Mouse (Mus musculus) olfactory bulb, adult 2 months (tissue): ENCODE measurements around the gene Hoxc10. TPM values are rescaled to one million over a fixed set of nuclear protein-coding genes. Genes with fewer than 3 reads are reported as not detected.

ENCODE experiments used
- H3K27ac ChIP-seq: fragments of 200-500 bp; 2 replicates; pipeline ENCODE4 v1.5.1; 2012; ENCODE audit warnings: low read depth, low read length; ENCODE audit not compliant: insufficient read depth
- H3K4me1 ChIP-seq: fragments of 200-500 bp; 2 replicates; pipeline ENCODE4 v1.6.1; 2012; ENCODE audit warnings: low read length; ENCODE audit not compliant: control insufficient read depth, insufficient read depth
- H3K4me3 ChIP-seq: fragments of 200-500 bp; 2 replicates; pipeline ENCODE4 v1.5.1; 2012; ENCODE audit warnings: mild to moderate bottlenecking, low read depth, low read length, moderate library complexity; ENCODE audit not compliant: insufficient read depth
- CTCF ChIP-seq: fragments of 200-500 bp; IDR thresholded peaks from 2 replicates; pipeline ENCODE4 v1.5.1; 2012; ENCODE audit warnings: low read depth, mild to moderate bottlenecking, low read length, moderate library complexity; ENCODE audit not compliant: insufficient read depth
- POLR2A ChIP-seq: fragments of 200-500 bp; IDR thresholded peaks from 2 replicates; pipeline ENCODE4 v1.6.1; 2012; ENCODE audit warnings: mild to moderate bottlenecking, low read depth, low read length, moderate library complexity; ENCODE audit not compliant: insufficient read depth
- WGBS: fragments of 180-500 bp; shearing (Covaris S2); methylation state at CpG from one replicate; pipeline ENCODE4 v1.1.7; 2018; 5-methylcytosine and 5-hydroxymethylcytosine counted together
- polyA plus RNA-seq: library from polyadenylated mRNA; stranded (reverse); fragments of >200 nt; gene quantifications from 2 replicates; pipeline ENCODE4 v1.2.4, GENCODE M21; 2012; ENCODE audit warnings: low replicate concordance; ENCODE audit not compliant: missing spikeins, insufficient read depth, insufficient read length

Hoxc10 gene
- polyA plus RNA-seq, 1 experiment = not detected

DNA sequence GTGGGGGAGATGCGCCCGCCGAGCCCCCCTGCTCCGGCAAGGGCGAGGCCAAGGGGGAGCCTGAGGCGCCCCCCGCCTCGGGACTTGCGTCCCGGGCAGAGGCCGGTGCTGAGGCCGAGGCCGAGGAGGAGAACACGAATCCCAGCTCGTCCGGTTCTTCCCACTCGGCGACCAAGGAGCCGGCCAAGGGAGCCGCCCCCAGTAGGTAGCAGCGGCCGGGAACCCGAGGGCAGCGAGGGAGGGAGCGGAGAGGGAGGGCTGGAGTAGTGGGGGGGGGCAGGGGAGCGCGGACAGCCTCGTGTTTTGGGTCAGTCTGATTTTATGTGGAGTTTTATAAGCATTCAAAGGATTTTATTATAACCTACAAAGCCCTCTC, 11.6 kb upstream of the Hoxc10 start:
- 2% methylated on average over 28 of the region's 28 CpGs for WGBS
- no peak overlapping the region for H3K4me3 ChIP-seq

DNA sequence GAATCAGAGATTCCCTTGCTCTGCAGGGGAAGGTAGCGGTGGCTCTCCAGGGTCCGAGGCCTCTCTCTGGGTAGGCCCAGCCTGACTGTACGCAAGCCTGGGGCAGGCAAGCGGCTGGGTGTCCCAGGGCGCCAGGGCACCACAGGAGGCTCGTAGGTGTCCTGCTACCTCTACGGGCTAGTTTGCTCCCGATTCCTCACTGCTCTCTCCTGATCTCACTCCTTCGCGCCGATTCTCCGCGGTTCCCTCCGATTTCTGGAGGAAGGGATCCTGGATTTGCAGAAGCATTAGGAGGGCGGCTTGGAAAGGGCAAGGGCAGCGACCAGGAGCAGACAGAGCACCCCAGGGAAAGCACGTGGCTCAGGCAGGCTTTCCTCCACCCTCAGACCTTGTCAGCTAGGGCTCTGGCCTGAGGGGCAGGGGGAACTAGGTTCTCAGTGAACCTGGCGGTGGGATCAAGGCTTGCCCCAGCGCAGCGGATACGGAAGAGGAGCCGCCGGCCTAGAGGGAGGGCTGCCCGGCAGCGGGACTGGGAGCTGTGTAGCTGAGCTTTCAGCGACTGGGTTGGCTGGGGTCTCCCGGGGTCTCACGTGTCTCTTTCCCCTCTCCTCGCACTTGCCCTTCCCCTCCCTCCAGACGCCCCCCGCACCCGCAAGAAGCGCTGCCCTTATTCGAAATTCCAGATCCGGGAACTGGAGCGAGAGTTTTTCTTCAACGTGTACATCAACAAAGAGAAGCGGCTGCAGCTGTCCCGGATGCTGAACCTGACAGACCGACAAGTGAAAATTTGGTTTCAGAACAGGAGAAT, 10.6 kb upstream of the Hoxc10 start:
- no peak for TF ChIP-seq CTCF
- TF ChIP-seq POLR2A = no peak
- 1% methylated on average over 40 of the region's 40 CpGs for WGBS
- H3K4me1 ChIP-seq = no peaks in the 10 kb centered on the region
- no peak overlapping the region for H3K4me3 ChIP-seq
- no peak overlapping the region for H3K27ac ChIP-seq

More for the DNA sequence above, 11.6 kb upstream of the Hoxc10 start:
- TF ChIP-seq POLR2A (no peak), CTCF (no peak)
- H3K4me1 ChIP-seq = no peaks in the 10 kb centered on the region
- H3K27ac ChIP-seq = no peak overlapping the region

DNA sequence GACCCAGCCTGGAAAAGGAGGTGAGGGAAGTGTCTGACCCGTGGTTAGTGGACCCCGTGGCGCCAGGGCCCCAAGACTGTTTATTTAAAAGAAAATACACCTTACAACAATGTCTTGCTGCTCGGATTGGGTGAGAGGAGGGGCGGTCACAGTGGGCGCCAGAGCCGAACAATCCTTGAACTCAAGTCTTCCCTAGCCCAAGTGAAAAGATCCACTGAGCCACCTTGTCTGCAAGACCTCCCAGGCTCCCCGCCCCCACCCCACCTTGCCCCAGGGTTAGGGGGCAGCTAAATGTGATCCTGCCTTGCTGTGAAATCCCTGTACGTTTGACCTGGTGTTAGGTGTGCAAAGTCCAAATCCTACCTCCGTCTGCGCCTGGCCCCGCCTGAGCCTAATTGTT, 9.7 kb upstream of the Hoxc10 start:
- H3K4me3 ChIP-seq = no peak overlapping the region
- no peaks in the 10 kb centered on the region for H3K4me1 ChIP-seq
- TF ChIP-seq CTCF = no peak
- TF ChIP-seq POLR2A = no peak
- whole genome bisulfite sequencing = 2% methylated on average over 12 of the region's 12 CpGs
- H3K27ac ChIP-seq = no peak overlapping the region

DNA sequence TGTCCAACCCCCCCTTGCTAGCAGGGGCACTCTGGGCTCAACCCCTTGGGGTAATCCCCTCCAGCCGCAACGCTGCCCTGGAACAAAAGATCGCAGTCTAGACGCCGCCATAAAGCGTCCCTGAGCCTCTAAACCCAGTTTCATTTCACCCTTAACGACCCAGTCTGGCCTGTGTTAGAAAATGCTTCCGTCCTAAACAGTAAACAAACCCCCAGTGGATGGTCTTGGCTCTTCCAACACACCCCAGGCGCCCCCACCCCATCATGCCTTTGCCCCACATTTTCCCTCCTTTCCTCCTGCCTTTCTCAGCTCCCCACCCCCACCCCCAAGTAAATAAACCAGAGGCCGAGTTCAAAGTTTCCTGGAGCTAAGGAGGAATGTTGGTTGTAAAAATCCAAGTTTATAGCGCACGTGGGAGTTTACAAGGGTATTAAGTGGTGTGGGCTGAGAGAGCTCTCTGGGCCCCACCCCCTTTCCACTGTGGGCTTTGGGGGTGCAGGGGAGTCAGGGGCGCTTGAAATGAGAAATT, 6.9 kb upstream of the Hoxc10 start:
- Histone ChIP-seq H3K4me1 (no peaks in the 10 kb centered on the region), H3K27ac (no peak overlapping the region), H3K4me3 (no peak overlapping the region)
- under 1% methylated on average over 13 of the region's 13 CpGs for WGBS
- TF ChIP-seq CTCF (no peak), POLR2A (no peak)

DNA sequence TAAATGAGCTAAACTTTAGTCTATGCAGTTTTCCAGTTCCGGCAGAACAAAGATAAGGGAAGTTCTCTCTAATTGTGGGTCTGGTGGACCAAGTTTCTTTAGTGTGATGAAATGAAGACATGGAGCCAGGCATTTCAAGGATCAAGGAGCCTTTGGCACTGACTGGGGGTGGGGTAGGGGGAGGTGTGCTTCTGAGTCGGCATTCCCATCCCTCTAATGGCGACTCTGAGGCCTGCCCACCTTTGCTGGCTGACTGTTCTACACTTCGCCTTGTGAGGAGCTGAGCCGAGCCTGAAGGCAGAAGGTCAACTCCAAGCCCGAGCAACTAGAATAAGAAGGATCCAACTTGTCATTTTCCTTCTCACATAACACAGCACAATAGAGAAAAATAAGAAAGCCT, 4.9 kb upstream of the Hoxc10 start:
- WGBS = 6% methylated on average over 6 of the region's 6 CpGs
- no peak overlapping the region for H3K4me3 ChIP-seq
- TF ChIP-seq CTCF (no peak), POLR2A (no peak)
- H3K4me1 ChIP-seq = no peaks in the 10 kb centered on the region
- no peak overlapping the region for H3K27ac ChIP-seq

DNA sequence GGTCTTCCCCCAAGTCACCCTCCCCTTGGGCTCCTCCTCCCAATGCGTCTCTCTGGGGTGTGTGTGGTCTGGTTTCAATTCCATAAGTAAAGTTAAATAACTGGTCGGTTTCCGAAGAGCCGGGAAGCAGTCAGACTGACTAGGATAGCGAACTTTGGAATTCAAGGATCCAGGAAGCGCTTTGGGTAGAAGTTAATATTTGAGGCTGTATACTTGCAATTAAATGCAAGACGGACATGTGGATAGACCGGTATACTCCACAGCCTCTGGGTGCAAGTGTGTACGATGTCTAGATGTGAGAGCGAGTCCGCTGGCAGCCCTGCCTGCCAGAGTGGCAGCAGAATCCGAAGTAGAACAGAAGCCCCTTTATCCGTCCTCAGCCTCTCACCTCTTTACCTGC, 4.1 kb upstream of the Hoxc10 start:
- no peak for TF ChIP-seq POLR2A
- TF ChIP-seq CTCF = no peak
- 4% methylated on average over 13 of the region's 13 CpGs for WGBS
- H3K4me1 ChIP-seq = no peaks in the 10 kb centered on the region
- H3K4me3 ChIP-seq = no peak overlapping the region
- no peak overlapping the region for H3K27ac ChIP-seq

DNA sequence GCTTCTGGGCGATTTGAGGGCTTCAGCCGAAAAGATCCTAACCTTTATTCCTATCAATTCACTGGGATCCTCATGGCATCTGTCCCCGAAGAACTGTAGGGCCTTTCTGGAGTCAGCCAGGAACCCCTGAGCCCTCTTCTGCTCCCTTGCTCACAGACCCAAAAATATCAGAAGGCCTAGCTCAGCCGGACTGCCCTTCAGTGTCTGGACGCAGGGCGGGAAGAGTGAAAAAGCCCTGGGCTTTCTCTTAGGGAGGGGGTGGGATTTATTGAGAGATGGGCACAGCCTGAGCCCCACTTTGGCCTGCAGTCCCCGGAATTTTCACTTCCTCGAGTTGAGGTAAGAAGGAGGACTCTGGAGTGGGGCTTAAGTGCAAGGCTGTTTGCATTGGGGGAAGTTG, 3.3 kb upstream of the Hoxc10 start:
- H3K4me3 ChIP-seq = no peak overlapping the region
- no peak overlapping the region for H3K27ac ChIP-seq
- 8% methylated on average over 8 of the region's 8 CpGs for WGBS

DNA sequence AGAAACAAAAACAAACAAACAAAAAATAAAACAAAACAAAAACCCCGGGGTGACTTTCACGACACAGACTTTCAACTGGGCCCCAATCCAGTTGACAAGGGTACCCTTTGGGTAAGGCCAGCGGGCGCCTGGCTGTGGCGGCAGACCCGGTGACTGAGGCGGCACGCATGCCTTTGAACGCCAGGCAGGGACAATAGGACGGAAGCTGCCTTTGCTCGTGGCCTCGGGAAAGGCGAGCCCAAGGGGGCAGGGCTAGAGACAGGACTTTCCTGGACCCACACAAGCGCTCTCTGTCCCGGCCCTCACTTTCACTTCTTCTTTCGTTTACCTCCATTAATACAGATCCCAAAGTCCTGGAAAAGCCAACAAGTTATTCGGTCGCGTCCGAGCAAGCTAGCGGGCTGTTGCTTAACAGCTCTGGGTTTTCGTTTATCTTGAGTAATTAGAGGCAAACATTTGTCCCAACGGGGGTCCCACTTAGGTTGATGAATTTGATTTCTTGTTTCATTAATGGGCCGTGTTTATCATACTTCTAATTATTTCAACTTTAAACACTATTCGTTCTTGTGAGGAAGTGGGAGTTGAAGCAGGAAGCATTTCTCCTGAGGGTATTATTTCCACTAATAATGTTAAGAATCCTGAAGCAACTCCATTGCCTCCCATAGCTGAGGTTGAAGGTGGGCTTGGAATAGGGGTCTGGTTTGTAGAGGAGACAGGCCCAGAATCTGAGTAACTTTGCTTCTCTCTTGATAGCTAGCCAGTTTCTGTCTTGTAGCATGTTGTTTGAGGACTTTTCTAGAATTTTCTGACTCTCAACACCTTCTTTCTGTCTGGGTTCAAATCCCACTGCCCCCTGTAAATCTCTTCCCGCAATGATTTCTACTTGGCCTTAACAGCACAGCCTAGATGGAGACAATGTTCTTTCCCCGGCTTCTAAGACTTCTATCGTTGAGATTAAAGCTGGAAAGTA, 2.6 kb upstream of the Hoxc10 start:
- H3K27ac ChIP-seq = no peak overlapping the region
- no peaks in the 10 kb centered on the region for H3K4me1 ChIP-seq
- no peak for TF ChIP-seq POLR2A
- TF ChIP-seq CTCF = no peak
- WGBS = 2% methylated on average over 28 of the region's 28 CpGs
- no peak overlapping the region for H3K4me3 ChIP-seq

More for the DNA sequence above, 3.3 kb upstream of the Hoxc10 start:
- H3K4me1 ChIP-seq = no peaks in the 10 kb centered on the region
- TF ChIP-seq CTCF (no peak), POLR2A (no peak)

DNA sequence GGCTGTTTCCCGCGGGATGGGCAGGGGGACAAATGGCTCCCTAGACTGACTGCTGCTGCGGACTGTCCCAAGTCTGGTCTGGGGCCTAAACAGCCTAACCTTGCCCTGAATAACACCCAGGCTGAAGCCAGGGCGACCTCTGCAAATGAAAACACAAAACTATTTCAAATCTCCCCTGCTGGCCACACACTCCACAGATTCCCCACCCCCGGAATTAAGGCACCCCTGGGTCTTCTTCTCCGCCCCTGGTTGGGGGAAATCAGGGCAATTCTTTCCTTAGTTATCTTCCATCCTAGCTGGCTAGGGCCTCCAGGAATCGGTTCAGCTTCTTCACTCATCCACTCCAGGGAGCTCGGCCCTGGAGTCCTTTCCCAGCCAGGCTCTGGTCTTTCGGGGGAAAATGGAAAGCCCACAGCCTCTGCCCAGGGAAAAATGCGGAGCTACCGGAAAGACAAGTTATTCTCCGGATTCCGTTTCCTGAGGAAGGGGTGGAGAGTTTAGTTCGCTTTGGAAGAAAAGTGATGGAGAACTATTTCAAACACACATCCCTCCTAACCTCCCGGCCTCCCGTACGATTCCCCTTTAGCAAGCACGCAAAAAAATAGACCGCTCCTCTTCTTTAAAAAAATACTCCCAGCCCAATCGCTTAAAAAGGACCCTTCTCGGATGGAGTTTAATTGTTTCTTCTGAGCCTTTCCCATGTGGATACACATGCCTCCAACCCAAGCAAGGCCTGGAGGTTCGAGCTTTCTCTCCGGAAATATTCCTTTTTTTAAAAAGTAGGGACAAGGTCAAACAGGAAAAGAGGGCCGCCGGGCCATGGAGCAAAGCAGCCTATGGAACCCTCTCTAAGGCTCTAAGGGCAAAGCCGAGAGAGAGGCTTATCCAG, 1.3 kb upstream of the Hoxc10 start:
- TF ChIP-seq CTCF (no peak), POLR2A (no peak)
- Histone ChIP-seq H3K27ac (no peak overlapping the region), H3K4me1 (no peaks in the 10 kb centered on the region), H3K4me3 (no peak overlapping the region)
- 7% methylated on average over 26 of the region's 26 CpGs for WGBS
